Mouse (Mus musculus) forebrain, embryonic 12.5 days (tissue): ENCODE measurements around the gene Ccdc3. TPM values are rescaled to one million over a fixed set of nuclear protein-coding genes. Genes with fewer than 3 reads are reported as not detected.
"Not testable (repeated sequence)": the region's sequence is repeated elsewhere in the genome, so short reads cannot be mapped to it uniquely, and the experiment has no call there.

ENCODE experiments used
- ATAC-seq: fragments of 200-750 bp; cut with Nextera tagmentation; 2 replicates; pipeline ENCODE4 v1.8.0; 2017; ENCODE audit warnings: moderate TSS enrichment; ENCODE audit not compliant: low FRiP score
- H3K27ac ChIP-seq: fragments of 300-500 bp; sonication (generic); 2 replicates; pipeline ENCODE4 v1.5.1; 2016; ENCODE audit warnings: mild to moderate bottlenecking
- H3K27me3 ChIP-seq: fragments of 300-500 bp; sonication (generic); 2 replicates; pipeline ENCODE4 v1.6.1; 2016; ENCODE audit warnings: mild to moderate bottlenecking
- H3K36me3 ChIP-seq: fragments of 300-500 bp; sonication (generic); replicated peaks from 2 replicates; pipeline ENCODE4 v1.6.1; 2016; ENCODE audit warnings: mild to moderate bottlenecking
- H3K4me1 ChIP-seq: fragments of 300-500 bp; sonication (generic); 2 replicates; pipeline ENCODE4 v1.6.1; 2016
- H3K4me2 ChIP-seq: fragments of 300-500 bp; sonication (generic); 2 replicates; pipeline ENCODE4 v1.6.1; 2016; ENCODE audit warnings: mild to moderate bottlenecking, moderate library complexity
- H3K4me3 ChIP-seq: fragments of 300-500 bp; sonication (generic); replicated peaks from 2 replicates; pipeline ENCODE4 v1.5.1; 2016; ENCODE audit warnings: mild to moderate bottlenecking
- H3K9ac ChIP-seq: fragments of 300-500 bp; sonication (generic); 2 replicates; pipeline ENCODE4 v1.6.1; 2016; ENCODE audit warnings: mild to moderate bottlenecking
- H3K9me3 ChIP-seq: fragments of 300-500 bp; sonication (generic); 2 replicates; pipeline ENCODE4 v1.6.1; 2016
- WGBS: fragments of 180-500 bp; shearing (Covaris S2); methylation state at CpG from one replicate; pipeline ENCODE4 v1.1.7; 2016; 5-methylcytosine and 5-hydroxymethylcytosine counted together
- polyA plus RNA-seq: library from polyadenylated mRNA; unstranded; fragments of >200 nt; fragmentation: Nextera tagmentation; extraction: Ambion mirVana; gene quantifications from 2 replicates; pipeline ENCODE4 v1.2.1, GENCODE M21; 2016

Ccdc3 gene
- 2.9 and 4.0 TPM in 2 replicates for polyA plus RNA-seq

DNA sequence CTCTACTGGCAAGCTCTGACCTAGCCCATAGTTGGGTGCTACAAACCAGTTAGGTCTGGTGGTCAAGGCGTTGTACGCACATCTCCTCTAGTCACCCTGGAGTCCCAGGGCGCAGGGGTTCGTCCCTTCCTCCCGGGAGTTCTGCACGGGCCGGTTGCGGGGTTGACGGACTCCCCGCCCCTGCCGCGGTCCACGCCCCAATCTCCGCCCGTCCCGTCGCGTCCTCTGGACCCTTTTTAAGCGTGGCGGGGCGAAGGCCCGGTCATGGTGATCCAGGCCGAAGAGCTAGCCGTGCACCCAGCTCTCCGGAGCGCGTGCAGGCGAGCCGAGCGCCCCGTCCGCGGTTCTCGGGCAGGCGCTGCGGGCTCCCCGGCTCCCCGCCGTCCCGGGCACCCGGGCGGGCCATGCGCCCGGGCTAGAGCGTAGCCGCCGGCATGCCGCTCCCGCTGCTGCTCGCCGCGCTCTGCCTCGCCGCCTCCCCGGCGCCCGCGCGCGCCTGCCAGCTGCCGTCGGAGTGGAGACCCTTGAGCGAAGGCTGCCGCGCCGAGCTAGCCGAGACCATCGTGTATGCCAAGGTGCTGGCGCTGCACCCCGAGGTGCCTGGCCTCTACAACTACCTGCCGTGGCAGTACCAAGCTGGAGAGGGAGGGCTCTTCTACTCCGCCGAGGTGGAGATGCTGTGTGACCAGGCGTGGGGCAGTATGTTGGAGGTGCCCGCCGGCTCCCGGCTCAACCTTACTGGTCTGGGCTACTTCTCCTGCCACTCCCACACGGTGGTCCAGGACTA is at the start of gene Ccdc3:
TSS of gene Ccdc3 (plus strand) at position 277 of the 787 bp plus-strand sequence.
- WGBS: 1% methylated on average over 70 of the region's 78 CpGs
- Histone ChIP-seq H3K9me3 (no peaks in the 10 kb centered on the region), H3K36me3 (no peaks in the 10 kb centered on the region), H3K27ac (no peak within 1 kb of the TSS), H3K9ac (peak within 1 kb of the TSS; percentile 44), H3K4me3 (peak within 1 kb of the TSS; percentile 48), H3K27me3 (peaks cover 54% of the 10 kb centered on the region), H3K4me1 (peaks cover 14% of the 10 kb centered on the region), H3K4me2 (peak within 1 kb of the TSS; percentile 71)
- peak; percentile 77 for ATAC-seq

DNA sequence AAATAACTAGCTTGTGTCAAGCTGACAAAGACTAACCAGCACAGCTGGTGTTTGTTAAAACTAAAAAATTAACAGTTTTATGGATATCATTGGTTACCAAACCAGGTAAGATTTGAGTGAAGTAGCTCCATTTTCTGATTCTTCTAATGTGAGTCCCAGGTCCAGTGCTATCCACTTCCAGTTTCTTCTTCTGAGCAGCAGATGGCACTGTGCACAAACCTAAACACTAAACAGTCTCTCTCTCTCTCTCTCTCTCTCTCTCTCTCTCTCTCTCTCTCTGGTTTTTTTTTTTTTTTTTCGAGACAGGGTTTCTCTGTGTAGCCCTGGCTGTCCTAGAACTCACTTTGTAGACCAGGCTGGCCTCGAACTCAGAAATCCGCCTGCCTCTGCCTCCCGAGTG is 47.2 kb upstream of the Ccdc3 start:
- not testable (repeated sequence) for H3K36me3 ChIP-seq

DNA sequence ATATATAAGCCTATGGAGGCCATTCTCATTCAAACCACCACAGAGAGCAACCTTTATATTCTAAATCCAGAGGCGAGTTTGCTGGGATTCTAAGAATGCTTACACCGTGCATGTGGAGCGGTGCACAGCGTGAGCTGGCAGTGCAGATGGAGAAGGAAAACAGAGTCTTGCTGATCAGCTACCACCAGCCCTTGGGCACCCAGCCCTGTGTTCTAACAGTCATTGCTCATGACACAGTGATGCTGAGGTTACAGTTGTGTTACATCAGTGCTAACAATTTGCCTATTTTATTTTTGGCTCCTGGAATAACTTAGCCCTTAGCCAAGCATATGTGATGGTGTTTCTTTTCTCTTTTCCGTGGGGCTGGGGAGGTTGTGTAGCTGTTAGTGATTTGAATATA is 42.7 kb upstream of the Ccdc3 start:
- H3K9ac ChIP-seq: no peak overlapping the region
- WGBS: 80% methylated on average over 5 of the region's 5 CpGs
- no peak overlapping the region for H3K4me3 ChIP-seq
- H3K36me3 ChIP-seq: no peaks in the 10 kb centered on the region
- no peak overlapping the region for H3K27ac ChIP-seq
- no peak for ATAC-seq
- H3K4me2 ChIP-seq: no peak overlapping the region
- no peaks in the 10 kb centered on the region for H3K27me3 ChIP-seq
- H3K9me3 ChIP-seq: no peaks in the 10 kb centered on the region
- peaks cover 10% of the 10 kb centered on the region for H3K4me1 ChIP-seq

More for the DNA sequence above, 47.2 kb upstream of the Ccdc3 start:
- not testable (repeated sequence) for H3K9me3 ChIP-seq, H3K4me3 ChIP-seq, H3K9ac ChIP-seq, H3K4me1 ChIP-seq, ATAC-seq, H3K4me2 ChIP-seq, H3K27ac ChIP-seq, H3K27me3 ChIP-seq
- 92% methylated on average over 3 of the region's 4 CpGs for WGBS

DNA sequence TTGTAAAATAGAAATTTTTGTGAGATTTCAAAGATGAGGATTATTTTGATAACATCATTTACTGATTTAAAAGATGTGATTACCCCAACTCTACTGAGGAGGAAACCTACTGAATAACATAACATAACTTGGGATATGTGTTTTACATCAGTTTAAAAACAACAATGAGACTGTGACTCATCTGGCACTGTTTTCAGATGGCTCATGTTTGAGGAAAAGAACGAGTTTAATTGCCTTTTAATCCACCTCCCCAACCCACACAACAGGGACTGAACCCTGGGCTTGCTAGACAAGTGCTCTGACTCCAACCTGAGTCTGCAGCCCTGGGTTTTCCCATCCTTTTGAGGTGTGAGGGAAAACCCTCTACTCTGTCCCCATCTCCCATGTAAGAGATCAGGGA is 42.3 kb upstream of the Ccdc3 start:
- peaks cover 10% of the 10 kb centered on the region for H3K4me1 ChIP-seq
- no peak overlapping the region for H3K27ac ChIP-seq
- H3K9me3 ChIP-seq: no peaks in the 10 kb centered on the region
- H3K36me3 ChIP-seq: no peaks in the 10 kb centered on the region
- no peak overlapping the region for H3K4me3 ChIP-seq
- no peak for ATAC-seq
- H3K9ac ChIP-seq: no peak overlapping the region
- 44% methylated on average over 1 of the region's 1 CpGs for WGBS
- H3K4me2 ChIP-seq: no peak overlapping the region
- no peaks in the 10 kb centered on the region for H3K27me3 ChIP-seq

DNA sequence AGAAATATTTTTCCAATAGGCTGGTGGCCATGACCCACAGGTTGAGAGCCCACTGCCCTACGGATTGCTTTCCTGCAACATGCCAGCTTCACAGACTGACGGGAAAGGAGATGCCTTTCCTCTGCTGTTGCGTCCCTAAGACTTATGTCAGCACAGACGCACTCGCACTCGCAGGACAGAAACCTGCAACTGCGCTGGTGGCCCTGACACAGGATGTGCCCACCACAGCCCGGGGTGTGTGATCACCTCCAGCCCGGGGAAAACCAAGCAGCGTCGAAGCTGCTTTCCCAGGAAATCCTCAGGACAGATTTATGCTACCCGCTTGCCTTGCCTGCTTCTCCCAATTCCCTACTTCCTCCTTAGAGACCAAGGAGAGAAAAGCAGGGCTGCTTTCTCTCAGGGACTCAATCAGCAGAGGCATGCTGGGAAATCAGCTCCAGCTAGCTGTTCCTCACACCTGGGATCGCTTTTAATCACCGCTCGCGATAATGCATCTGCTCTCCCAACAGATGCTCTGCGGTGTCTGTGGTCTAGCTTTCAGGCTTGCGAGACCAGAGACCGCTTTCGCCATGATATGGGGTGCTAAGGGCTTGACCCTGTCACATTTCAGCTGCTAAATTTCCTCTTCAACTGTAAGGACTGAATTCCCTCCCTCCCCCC is 39.7 kb upstream of the Ccdc3 start:
- H3K27ac ChIP-seq: peak overlapping the region; percentile 83
- no peaks in the 10 kb centered on the region for H3K36me3 ChIP-seq
- peak overlapping the region; percentile 21 for H3K4me3 ChIP-seq
- H3K27me3 ChIP-seq: no peaks in the 10 kb centered on the region
- WGBS: 31% methylated on average over 20 of the region's 20 CpGs
- H3K9ac ChIP-seq: peak overlapping the region; percentile 47
- peaks cover 10% of the 10 kb centered on the region for H3K4me1 ChIP-seq
- peak; percentile 76 for ATAC-seq
- no peaks in the 10 kb centered on the region for H3K9me3 ChIP-seq
- H3K4me2 ChIP-seq: peak overlapping the region; percentile 50

DNA sequence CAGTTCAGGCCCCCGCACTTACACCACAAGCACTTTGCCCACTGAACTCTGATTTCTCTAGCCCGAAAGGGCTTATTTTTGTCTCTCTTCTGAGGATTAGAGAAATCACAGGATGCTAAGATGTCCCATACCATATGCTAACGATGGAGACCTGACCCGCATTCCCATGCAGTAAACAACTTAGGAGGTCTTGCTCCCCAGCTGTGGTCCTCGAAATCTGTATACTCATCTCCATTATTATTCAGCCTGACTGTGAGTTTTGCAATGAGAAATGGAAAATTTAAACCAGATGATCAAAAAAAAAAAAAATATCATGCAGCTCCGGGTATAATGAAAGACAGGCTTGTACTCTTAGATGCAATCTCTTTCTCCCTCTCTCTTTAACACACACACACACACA is 38.4 kb upstream of the Ccdc3 start:
- no peak overlapping the region for H3K4me3 ChIP-seq
- H3K9ac ChIP-seq: no peak overlapping the region
- ATAC-seq: no peak
- H3K27ac ChIP-seq: 0 out of 2 replicates have a peak overlapping the region, but pooled peaks have one; percentile 25
- no peak overlapping the region for H3K4me2 ChIP-seq
- H3K4me1 ChIP-seq: peaks cover 10% of the 10 kb centered on the region
- 75% methylated on average over 6 of the region's 6 CpGs for WGBS
- no peaks in the 10 kb centered on the region for H3K9me3 ChIP-seq
- no peaks in the 10 kb centered on the region for H3K27me3 ChIP-seq
- H3K36me3 ChIP-seq: no peaks in the 10 kb centered on the region

DNA sequence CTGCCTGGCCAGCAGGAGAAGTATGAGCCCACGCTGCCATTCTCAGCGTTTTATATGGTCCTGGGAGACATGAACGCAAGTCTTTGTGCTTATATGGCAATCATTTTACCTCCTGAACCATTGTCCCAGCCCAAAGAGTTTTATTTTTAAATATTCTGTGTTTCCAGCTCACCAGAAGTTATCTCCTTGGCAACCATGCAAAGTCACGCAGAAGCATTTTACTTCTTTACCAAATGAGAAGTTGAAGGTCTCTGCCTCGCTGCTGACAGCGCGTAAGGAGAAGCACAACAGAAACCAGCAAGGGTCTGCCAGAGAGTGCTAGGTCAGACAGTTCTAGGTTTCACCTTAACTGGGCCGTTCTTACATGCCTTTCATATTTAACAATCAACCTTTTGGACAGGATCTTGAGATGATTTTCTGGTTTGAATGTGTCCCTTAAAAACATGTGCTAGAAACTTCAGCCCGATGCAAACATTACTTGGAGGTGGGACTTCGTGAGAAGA is 35.8 kb upstream of the Ccdc3 start:
- 92% methylated on average over 10 of the region's 10 CpGs for WGBS
- ATAC-seq: no peak

DNA sequence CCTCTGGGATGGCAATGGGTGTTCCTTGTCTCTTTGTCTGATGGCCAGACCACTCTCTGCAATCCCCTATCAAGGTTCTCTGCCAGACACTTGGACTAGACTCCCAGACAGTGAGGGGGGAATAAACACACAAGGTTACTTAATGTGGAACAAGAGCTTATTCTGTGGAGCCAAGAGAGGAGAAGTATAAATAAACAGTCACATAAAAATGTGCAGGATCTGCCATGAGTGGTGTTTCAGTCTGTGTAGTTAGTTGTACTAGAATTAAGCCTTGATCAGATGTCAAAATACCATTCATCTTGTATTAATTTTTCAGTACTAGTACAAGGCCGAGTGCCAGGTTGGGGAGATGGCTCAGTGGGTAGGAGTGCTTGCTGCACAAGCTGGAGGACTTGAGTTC is 34.7 kb upstream of the Ccdc3 start:
- Histone ChIP-seq H3K9ac (no peak overlapping the region), H3K4me3 (no peak overlapping the region), H3K9me3 (peaks cover 14% of the 10 kb centered on the region), H3K27ac (no peak overlapping the region), H3K4me2 (no peak overlapping the region), H3K36me3 (no peaks in the 10 kb centered on the region), H3K4me1 (peaks cover 7% of the 10 kb centered on the region), H3K27me3 (no peaks in the 10 kb centered on the region)
- WGBS: 67% methylated on average over 1 of the region's 1 CpGs
- ATAC-seq: no peak

More for the DNA sequence above, 35.8 kb upstream of the Ccdc3 start:
- Histone ChIP-seq H3K36me3 (no peaks in the 10 kb centered on the region), H3K27ac (no peak overlapping the region), H3K4me3 (no peak overlapping the region), H3K9me3 (peaks cover 7% of the 10 kb centered on the region; the same call in 1 of the 2 replicates), H3K4me1 (peaks cover 10% of the 10 kb centered on the region), H3K9ac (no peak overlapping the region), H3K4me2 (no peak overlapping the region), H3K27me3 (no peaks in the 10 kb centered on the region)

DNA sequence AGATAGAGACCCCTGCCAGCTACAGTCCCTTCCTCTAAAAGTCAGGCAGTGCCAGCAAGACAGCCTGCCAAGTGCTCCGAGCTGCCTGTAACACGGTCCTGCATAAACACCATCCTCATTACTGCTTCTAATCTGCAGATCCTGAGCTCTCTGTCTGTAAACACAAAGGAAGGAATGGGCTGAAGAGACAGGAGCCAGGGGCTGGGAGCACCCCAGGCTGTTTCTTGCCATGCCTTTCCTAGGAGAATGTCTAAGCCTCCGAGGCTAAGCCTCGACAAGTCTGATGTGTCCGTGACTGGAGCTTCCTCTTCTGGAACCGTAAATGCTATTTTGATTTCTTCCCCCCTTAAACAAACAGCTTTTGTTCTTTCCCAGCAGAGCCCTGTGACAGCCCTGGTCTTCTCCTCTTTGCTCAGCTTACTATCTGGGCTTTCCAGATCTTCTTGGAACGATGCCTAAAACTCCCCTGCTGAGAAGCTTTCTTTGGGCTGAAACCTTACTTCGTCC is 24.7 kb upstream of the Ccdc3 start:
- no peak for ATAC-seq
- no peak overlapping the region for H3K4me3 ChIP-seq
- WGBS: 24% methylated on average over 8 of the region's 8 CpGs
- no peaks in the 10 kb centered on the region for H3K36me3 ChIP-seq
- peak overlapping the region; percentile 63; the same call in 1 of the 2 replicates for H3K27ac ChIP-seq
- H3K27me3 ChIP-seq: no peaks in the 10 kb centered on the region
- H3K9ac ChIP-seq: no peak overlapping the region
- H3K4me2 ChIP-seq: no peak overlapping the region
- H3K4me1 ChIP-seq: peaks cover 33% of the 10 kb centered on the region
- peaks cover 1% of the 10 kb centered on the region; the same call in 1 of the 2 replicates for H3K9me3 ChIP-seq

DNA sequence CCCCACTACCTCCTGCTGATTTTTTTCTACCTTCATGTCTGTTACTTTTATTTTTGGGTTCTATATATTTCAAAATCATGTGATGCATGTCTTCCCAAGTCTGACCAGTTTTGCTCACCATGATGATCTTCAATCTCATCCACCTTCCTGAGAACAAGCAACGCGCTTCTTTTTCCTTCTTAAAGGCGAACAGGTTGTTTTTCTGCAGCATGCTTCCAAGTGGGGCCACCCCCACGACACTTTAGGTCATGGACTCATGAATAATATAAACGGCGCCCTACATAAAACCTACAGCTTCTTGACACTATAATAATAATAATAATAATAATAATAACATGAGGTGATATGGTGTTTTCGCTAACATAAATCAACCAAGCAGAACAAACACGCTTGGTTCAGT is 23.2 kb upstream of the Ccdc3 start:
- 95% methylated on average over 8 of the region's 8 CpGs for WGBS
- peaks cover 35% of the 10 kb centered on the region for H3K4me1 ChIP-seq
- no peaks in the 10 kb centered on the region for H3K9me3 ChIP-seq
- no peak overlapping the region for H3K4me2 ChIP-seq
- H3K27ac ChIP-seq: no peak overlapping the region
- H3K36me3 ChIP-seq: no peaks in the 10 kb centered on the region
- H3K27me3 ChIP-seq: no peaks in the 10 kb centered on the region
- no peak overlapping the region for H3K4me3 ChIP-seq
- ATAC-seq: no peak
- H3K9ac ChIP-seq: no peak overlapping the region

DNA sequence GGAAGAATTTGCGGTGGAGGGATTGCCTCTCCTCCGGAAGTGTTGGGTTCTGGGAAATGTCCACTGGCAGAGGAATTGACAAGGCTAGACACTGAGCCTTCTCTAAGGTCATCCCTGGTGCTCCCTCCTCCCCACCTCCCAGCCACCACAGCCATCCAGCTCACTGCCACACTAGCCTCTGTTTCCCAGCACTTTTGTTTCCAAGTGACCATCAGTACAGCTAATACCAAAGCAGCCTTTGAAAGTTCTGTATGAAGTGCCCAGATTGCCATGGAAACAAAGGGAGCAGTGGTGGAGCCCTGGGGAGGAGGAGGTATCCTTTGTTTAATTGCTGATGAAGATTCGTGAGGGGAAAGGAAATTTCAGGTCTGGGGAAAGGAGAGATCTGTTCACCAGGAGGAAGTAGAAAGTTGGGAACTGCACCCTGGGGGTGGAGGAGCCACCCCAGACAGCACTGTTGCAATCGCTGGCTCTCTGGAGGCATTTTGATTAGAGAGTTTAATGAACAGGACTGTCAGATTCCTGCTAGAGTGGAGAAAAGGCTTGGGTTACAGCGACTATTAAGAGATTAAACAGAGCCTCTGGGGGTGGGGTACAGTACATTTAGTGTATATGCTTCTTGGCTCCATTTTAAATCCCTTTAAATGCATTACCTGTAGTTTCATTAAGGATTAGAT is 20.6 kb upstream of the Ccdc3 start:
- H3K36me3 ChIP-seq: no peaks in the 10 kb centered on the region
- peak; percentile 70 for ATAC-seq
- no peak overlapping the region for H3K4me3 ChIP-seq
- WGBS: 23% methylated on average over 5 of the region's 5 CpGs
- peaks cover 31% of the 10 kb centered on the region for H3K4me1 ChIP-seq
- no peaks in the 10 kb centered on the region for H3K9me3 ChIP-seq
- peak overlapping the region; percentile 8; the same call in 1 of the 2 replicates for H3K4me2 ChIP-seq
- no peak overlapping the region for H3K9ac ChIP-seq
- peak overlapping the region; percentile 56; the same call in 1 of the 2 replicates for H3K27ac ChIP-seq
- no peaks in the 10 kb centered on the region for H3K27me3 ChIP-seq

DNA sequence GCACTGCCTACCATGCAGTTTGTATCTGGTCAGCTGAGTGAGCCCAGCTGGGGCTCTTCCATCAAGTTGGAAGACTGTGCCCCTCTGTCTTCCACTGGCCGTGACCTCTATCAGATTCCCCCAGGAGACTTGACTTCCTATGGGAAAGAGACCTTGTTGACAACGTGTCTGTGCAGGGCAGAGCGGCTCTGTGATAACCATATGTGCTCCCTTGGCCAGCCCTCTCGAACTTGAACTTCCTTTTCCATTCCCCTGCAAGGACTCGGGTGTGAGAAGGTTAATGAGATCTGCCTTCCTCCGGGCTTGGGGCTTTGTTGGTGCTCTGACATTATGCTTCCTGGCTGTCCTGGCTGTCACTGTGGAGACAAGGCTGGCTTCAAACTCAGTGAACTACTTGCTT is 12.1 kb upstream of the Ccdc3 start:
- 52% methylated on average over 6 of the region's 6 CpGs for WGBS

More for the DNA sequence above, 12.1 kb upstream of the Ccdc3 start:
- H3K27ac ChIP-seq: no peak overlapping the region
- H3K4me2 ChIP-seq: no peak overlapping the region
- H3K9ac ChIP-seq: no peak overlapping the region
- H3K36me3 ChIP-seq: no peaks in the 10 kb centered on the region
- H3K9me3 ChIP-seq: no peaks in the 10 kb centered on the region
- H3K27me3 ChIP-seq: no peaks in the 10 kb centered on the region
- peaks cover 4% of the 10 kb centered on the region; the same call in 1 of the 2 replicates for H3K4me1 ChIP-seq
- H3K4me3 ChIP-seq: no peak overlapping the region
- ATAC-seq: no peak
